Mouse (Mus musculus) adrenal gland, postnatal 4 days (tissue): Measurements from ENCODE around the gene Myo10. TPM values are rescaled to one million over a fixed set of nuclear protein-coding genes. Genes with fewer than 3 reads are reported as not detected.

Experiments
- DNase-seq, 2 experiments: peaks; one replicate each; pipeline ENCODE4 v3.0.0; 2021 to 2022; ENCODE audit warnings: low spot score in 2 of 2, mixed read lengths in 2 of 2
- long read RNA-seq, 2 experiments: library from polyadenylated mRNA; stranded (forward); transcript quantifications; one replicate each; pipeline ENCODE4 v2.0.0; 2021
- total RNA-seq, 2 experiments: library from RNA; stranded (reverse); gene quantifications; 2 replicates each; pipeline ENCODE4 v1.2.3; 2021

The Myo10 gene
- 10 to 100 TPM; 87.7 to 91.2 TPM for total RNA-seq
- long read RNA-seq, experiment 1, partial matches to known transcripts, result 2 of 13 reads
- long read RNA-seq, experiment 1, other reads (novel, unspliced or antisense), result 11 of 13 reads
- long read RNA-seq, experiment 2, partial matches to known transcripts, result 25 of 31 reads
- long read RNA-seq, experiment 2, other reads (novel, unspliced or antisense), result 6 of 31 reads

DNA sequence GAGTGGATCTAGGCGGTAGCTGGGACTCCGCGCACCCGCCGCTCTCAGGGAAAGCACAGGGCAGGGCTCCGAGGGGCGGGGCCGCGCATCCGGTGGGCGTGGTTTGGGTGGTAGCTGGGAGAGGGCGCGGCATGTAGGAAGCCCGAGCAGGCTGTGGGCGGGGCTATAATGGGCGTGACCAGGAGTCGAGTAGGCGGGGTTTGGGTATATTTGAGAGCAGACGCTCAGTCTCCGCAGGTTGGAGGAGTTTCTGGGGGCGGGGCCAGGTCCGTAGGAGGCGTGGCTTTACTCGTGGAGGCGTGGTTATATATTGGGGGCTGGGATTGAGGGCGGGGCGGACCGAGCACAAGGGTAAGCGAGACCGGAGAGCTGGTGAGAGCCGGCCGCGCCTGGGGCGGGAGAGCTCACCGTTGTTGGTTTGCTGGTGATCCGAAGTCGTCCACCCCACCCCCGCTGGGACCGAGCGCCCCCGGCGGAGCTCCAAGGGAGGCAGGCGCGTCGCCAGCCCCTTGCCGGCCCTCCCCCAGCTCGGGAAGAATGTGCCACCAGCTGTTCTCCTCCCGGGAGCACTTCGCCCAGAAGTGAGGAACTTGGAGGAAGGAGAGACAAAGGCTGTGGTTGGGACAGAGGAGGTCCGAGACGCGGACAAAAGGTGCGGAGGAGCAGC is at the start of gene Myo10:
TSS of gene Myo10 (plus strand) at position 326 of the 667 bp plus-strand sequence.
- DNase-seq, result peak; percentile 99 to 100

DNA sequence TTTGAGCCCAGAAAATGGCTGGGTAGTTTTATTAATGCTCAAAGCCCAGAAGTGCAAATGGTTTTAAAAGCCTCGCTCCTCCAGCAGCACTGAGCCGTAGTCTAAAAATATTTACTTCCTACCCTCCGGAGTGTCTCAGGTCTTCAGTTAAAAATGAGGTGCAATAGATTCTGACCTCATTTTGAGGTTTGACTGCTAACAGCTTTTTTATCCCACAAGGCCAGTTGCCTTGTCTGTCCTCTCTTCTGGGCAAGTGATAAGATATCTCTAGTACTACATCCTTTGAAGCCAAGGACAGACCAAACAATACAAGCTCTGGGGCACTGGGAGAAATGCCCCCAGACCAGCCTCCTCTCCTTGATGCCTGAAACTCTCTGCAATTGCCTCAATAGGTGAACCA is 49.2 kb upstream of the Myo10 start:
- DNase-seq, result no peak

GRCm38 (mm10) chr15:25573876-25574601 is 48.3 kb upstream of the Myo10 start:
- no peak for DNase-seq

DNA sequence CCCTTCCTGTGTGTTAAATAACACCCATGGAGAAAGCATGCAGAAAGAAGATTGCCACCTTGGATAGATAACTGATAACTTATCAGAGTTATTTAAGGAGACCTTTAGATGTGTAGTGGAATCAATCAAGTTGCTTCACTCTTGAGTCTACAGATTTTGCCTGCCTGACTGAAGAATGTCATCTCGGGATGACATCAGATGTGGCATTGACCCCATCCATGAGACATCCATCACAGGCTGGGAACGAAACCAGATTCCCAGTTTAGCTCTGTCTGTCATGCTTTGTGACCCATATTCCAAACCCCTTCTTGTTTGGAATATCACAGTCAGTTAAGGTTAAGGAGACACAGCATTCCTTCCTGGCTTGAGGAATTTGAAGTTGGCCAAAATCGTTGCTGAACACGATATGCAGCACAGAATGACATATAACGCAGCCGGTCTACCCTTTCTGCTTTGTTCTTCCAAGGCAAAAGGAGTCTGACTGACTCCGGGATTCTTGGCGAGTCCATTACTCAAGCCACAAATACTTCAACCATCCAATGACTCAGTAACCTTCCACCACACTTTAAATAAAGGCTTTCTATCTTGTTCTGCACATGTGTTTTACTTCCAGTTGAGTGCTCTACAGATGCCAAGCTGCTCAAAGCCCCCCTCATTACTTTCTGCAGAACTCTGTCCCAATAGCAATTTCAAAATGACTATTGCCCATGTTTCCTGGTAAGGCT is 44.8 kb upstream of the Myo10 start:
- no peak for DNase-seq

DNA sequence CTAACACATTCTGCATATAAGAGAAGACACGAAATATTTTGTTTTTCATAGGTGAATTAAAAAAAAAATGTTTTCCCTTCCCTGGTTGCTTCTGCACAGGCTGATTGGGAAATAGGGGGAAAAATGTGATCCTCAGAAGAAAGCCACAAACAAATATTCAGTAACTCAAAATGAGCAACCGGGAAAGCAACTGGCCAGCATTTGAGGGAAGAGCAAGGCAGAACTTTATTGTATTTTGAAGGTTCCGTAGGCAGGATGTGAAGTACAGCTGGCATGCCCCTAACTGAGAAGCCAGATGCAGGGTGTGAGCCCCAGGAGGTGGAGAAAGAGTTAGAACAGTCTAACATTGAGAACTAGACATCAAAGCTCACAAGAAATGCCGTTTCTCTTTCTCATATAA is 44.0 kb upstream of the Myo10 start:
- no peak for DNase-seq

DNA sequence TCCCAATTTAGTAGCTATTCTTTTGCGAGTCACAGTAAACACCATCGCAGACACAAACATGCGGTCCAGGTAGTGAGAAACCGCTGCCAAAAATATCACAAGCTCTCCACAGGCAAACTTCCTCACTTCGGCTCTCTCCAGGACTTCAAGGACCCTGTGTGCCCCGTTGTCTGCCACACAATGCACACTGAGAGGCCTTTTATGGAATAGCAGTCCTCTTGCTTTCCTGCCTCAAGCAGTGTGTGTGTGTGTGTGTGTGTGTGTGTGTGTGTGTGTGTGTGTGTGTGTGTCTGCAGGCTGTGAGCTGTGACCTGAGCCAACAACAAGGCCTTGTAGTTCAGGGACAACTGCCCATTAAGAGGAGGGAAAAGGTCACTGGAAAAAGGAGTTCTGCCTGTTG is 41.6 kb upstream of the Myo10 start:
- DNase-seq, result peak; percentile 27 to 52

DNA sequence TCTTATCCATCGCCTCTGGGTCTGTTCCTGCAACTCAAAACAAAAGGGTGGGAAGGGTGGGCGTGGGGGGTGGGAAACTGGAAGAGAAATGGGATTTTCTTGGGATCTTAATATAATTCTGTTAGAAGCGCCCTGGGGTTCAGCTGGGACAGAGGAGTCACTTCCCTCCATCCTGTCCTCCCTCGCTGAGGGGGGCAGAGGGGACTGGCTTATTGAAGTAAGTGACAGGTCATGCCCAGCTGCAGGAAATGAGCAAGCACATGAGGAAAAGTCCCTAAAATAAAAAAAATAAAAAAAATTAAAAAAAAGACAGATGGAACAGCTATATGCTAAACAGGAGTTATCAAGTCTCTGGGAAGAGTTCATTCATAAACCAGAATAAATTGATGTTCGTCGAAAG is 40.3 kb upstream of the Myo10 start:
- no peak for DNase-seq

DNA sequence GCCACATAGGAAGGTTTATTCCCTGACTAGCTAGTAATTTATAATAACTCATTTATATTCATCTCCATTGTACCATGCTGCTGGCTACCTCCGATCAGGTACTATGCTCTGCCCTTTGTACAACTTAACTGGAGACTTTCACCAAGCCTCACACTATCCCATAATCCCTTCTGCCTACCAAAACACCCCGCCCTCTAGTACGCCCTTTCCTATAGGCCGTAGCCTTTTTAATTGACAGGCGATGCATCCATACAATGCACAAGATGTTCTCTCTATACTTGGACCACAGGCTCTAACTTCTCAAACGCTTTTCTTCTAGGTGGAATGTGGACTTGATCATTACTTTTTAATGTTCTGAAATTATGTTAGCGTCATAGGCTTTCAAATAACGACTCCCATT is 39.0 kb upstream of the Myo10 start:
- no peak for DNase-seq

GRCm38 (mm10) chr15:25586828-25587227 is 35.5 kb upstream of the Myo10 start:
- DNase-seq, result no peak

DNA sequence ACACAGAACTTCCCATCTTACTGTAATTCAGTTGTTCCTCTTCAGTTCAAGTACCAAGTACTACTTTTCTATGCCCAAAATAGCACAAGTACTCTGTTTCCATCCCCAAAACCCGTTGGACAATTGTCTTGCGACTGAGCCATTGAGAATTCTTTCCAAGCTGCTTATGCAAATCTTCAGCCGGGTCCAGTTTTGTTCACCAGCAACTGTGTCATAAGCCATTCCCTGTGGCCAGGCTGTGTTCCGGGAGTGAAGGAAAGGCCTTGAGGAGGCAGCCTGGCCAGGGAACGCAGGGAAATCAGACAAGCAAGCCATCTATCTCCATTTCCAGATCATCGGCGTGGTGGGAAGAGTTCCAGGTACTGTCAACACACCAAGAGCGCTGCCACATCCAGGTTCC is 34.4 kb upstream of the Myo10 start:
- no peak for DNase-seq

DNA sequence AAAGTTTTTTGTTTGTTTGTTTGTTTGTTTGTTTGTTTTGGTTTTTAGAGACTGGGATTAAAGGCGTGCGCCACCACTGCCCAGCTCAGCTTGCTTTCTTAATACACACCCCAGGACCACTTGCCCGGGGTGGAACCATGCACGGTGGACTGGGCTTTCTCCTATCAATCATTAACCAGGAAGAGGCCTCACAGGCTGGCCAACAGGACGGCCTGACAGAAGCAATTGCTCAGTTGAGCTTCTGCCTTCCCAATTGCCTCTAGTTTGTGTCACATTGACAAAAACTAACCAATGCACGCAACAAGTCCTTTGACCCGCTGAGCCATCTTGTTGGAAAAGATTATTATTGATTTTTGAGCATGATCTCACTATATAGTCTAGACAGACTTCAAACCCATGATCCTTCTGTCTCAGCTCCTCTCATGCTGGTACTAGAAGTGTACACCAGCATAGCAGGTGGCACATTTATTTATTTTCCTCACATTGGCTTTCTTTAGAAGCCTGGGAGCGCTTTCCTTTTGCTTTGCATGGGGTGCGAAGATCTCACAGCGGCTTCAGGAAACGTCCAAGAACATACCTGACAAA is 32.9 kb upstream of the Myo10 start:
- no peak for DNase-seq

DNA sequence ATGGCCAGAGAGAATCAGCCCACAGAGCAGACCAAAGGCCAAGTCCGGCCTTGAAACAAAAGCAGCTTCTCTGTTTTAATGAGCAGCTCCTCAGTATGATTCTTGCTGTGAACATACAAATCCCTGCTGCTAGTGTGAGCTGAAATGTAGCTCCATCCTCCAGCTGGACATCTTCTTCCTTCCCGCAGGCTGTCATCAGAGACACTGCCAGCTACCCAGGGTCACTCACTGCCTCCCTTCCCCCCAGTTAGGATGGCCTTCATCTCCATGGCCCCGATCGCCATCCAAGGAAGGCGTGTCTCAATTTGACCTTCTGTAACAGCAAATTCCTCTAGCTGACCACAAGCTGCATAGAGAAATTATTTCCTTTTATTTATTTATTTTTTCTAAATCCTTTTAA is 32.4 kb upstream of the Myo10 start:
- peak; percentile 29 to 50 for DNase-seq

- no peak for DNase-seq
Measured at GRCm38 (mm10) chr15:25590891-25591290, 31.4 kb upstream of the Myo10 start.

GRCm38 (mm10) chr15:25591964-25592363 is 30.4 kb upstream of the Myo10 start:
- no peak for DNase-seq

DNA sequence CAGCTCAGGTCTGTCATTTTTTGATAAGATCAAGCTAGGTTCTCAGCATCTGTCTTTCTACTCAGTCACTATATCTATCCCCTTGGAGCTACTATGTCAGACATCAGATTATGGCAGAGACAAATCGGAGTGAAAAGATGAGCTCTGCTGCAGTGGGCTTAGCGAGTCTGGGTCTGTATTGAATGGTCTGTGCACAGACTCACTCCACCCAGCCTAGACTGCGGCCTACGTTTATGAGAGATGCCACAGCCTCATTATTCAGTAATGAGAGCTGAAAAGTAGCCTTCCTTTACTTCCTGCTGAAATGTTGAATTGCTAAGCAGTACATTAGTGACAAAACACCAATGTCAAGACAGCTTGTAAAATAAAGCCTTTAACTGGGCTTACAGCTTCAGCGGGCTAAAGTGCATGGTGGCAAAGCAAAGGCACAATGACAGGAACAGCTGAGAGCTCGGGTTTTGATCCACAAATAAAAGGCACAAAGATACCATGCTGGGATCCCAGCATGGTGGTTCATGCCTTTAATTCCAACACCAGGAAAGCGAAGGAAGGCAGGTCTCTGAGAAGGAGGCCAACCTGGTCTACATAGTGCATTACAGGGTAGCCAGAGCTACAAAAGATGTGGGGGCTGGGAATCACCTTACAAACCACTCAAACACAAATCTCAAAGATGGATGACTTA is 28.7 kb upstream of the Myo10 start:
- no peak for DNase-seq

- no peak for DNase-seq
Measured at GRCm38 (mm10) chr15:25598313-25598712, 24.0 kb upstream of the Myo10 start.

DNA sequence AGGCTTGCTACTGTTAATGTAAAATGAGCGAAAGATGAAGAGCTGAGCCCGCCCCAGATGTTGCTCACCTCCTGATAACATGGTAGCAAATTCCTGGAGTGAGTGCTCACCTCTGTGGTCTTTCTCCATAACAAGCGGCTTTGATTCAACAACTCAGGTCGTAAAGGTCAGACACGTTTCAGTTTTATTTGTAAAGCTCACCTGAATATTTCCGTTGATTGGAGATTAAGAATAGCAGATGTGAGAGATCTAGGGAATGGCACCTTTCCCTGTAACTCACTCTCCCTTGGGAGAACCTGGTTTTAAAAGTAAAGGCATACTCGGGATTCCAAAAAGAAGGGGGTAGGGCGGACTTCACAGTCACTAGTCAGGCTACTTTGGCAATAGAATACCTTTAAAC is 20.0 kb upstream of the Myo10 start:
- DNase-seq, result no peak

GRCm38 (mm10) chr15:25603286-25603685 is 19.0 kb upstream of the Myo10 start:
- DNase-seq, result no peak

DNA sequence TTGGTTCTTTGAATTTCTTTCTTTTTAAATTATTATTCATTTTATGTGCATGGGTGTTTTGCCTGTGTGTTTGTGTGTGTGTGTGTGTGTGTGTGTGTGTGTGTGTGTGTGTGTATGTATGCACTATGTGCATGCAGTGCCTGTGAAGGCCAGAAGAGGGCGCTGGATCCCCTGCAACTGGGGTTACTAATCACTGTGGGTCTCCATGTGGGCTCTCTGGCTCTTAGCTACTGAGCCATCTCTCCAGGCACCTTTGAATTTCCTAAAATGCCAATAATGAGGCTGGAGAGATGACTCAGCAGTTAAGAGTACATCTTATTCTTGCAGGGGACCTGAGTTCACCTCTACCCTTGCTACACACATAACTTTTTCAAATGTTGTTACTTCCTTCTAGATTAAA is 18.1 kb upstream of the Myo10 start:
- DNase-seq, result no peak

GRCm38 (mm10) chr15:25605376-25605775 is 16.9 kb upstream of the Myo10 start:
- DNase-seq, result no peak

DNA sequence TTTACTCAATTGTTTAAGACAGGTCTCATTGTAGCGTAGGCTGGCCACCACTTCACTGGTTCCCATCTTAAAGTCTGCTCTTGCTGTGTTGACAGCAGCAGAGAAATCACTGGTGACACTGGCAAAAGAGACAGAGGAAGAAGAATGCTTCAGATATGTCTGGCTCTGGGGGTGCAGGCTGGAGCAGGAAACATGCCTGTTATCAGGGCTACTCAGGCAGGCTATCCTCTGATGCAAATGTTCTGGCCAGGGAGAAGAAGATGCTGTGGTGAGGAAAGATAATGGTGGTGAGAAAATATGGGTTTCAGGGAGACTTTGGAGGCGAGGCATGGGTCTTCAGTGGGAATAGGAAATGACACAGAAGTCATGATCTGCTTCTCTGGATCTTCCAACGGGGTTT is 13.6 kb upstream of the Myo10 start:
- no peak for DNase-seq
